ENCODE assay signal across 16 mouse cellular contexts in the genomic region with DNA sequence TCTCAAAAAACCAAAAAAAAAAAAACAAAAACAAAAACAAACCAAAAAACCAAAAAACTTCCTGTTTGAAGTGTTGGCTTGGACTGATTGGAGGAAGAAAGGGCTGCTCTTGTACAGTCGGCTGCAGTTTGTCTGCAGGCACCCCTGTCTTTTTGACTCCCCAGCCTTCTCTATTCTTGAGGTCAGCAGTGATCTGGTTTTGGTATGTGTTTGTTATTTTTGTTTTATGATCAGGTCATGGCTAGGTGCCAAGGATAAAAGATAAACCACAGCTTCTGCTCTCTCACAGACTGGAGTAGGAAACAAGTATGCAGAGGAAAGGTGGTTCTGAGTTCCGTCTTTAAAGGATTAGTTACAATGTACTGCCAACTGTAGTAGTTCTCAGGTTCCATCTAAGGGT. TPM values are rescaled to one million over a fixed set of nuclear protein-coding genes. Genes with fewer than 3 reads are reported as not detected.
A peak's percentile ranks its signal among the peaks of the same experiment; 100 is the strongest.
DNase-seq lines count a peak whose midpoint lies in the region; ATAC-seq and TF ChIP-seq lines count a peak whose summit lies in the region.
"Had no signal": no experiment of that assay in that cellular context is flagged by ENCODE, and none has a peak within 500 bp of the region (broad histone marks: within the 10 kb centered on the region; RNA-seq: fewer than 3 reads in every experiment).

No protein-coding gene starts in this region.

- TF ChIP-seq CTCF in testis, adult 2 months (IDR thresholded peaks at IDR 0.05; ENCODE audit: control insufficient read depth, insufficient read depth, insufficient replicate concordance, low read depth, low read length), result no peak

- H3K27ac ChIP-seq in heart, embryonic 14.5 days (replicated peaks in 1 of 2; ENCODE audit: control insufficient read depth in 1 of 2, insufficient read depth in 1 of 2, low read depth in 2 of 2, low read length in 2 of 2), result peak overlapping the region; percentile 33 to 42; a peak in 3 of 4 replicates
- no peak overlapping the region for H3K27ac ChIP-seq in testis, adult 2 months (ENCODE audit: control insufficient read depth, insufficient read depth, low read depth, low read length)
- H3K27ac ChIP-seq: embryonic facial prominence, embryonic 15.5 days; forebrain, embryonic 15.5 days; layer of hippocampus, adult 2 months had no signal

- no peak overlapping the region for H3K4me2 ChIP-seq in heart, embryonic 14.5 days (ENCODE audit: low read length)
- H3K4me2 ChIP-seq: embryonic facial prominence, embryonic 15.5 days; forebrain, embryonic 15.5 days had no signal

- intact Hi-C loops in heart, postnatal 14 days (cut with DNase I), result no loop called here

- H3K4me3 ChIP-seq in heart, embryonic 14.5 days (ENCODE audit: control insufficient read depth in 1 of 2, insufficient read depth in 1 of 2, low read depth in 1 of 2, low read length in 2 of 2), result no peak overlapping the region
- H3K4me3 ChIP-seq in testis, adult 2 months (ENCODE audit: control insufficient read depth, low read depth, low read length), result peak overlapping the region; percentile 24; the same call in 1 of the 2 replicates
- H3K4me3 ChIP-seq: embryonic facial prominence, embryonic 15.5 days; forebrain, embryonic 15.5 days; layer of hippocampus, adult 2 months had no signal

- peaks cover 10 to 29% of the 10 kb centered on the region in 2 experiments for H3K4me1 ChIP-seq in heart, embryonic 14.5 days (ENCODE audit: control insufficient read depth in 2 of 2, insufficient read depth in 2 of 2, low read length in 2 of 2)
- peaks cover 2% of the 10 kb centered on the region for H3K4me1 ChIP-seq in testis, adult 2 months (ENCODE audit: control insufficient read depth, insufficient read depth, low read length)

- no peaks in the 10 kb centered on the region for H3K9me3 ChIP-seq in heart, embryonic 14.5 days (ENCODE audit: control insufficient read depth, low read length)
- H3K9me3 ChIP-seq: embryonic facial prominence, embryonic 15.5 days; forebrain, embryonic 15.5 days had no signal

- no peak for TF ChIP-seq POLR2A in testis, adult 2 months (IDR thresholded peaks at IDR 0.05; ENCODE audit: control insufficient read depth, low read depth, low read length)

- peak overlapping the region; percentile 13; the same call in 1 of the 2 replicates for H3K9ac ChIP-seq in heart, embryonic 14.5 days (ENCODE audit: low read length)
- H3K9ac ChIP-seq: embryonic facial prominence, embryonic 15.5 days; forebrain, embryonic 15.5 days had no signal

- DNase-seq in heart, postnatal 14 days, result no peak
- no peak for DNase-seq in testis, postnatal 14 days (ENCODE audit: low spot score)
- DNase-seq in induced T-regulatory cell, adult 2 months (ENCODE audit: low read depth), result peak; percentile 60
- no peak for DNase-seq in urinary bladder, postnatal 4 days (ENCODE audit: low spot score in 2 of 2)
- no peak for DNase-seq in urinary bladder, adult 2 months (ENCODE audit: low spot score)
- no peak for DNase-seq in layer of hippocampus, postnatal 10 days (ENCODE audit: low spot score in 2 of 2)
- DNase-seq: cerebellum, postnatal 14 days; gastrocnemius, postnatal 10 days; right cerebral cortex, postnatal 25 days had no signal

- H3K36me3 ChIP-seq in heart, embryonic 14.5 days (ENCODE audit: control insufficient read depth, insufficient read depth, low read length), result no peaks in the 10 kb centered on the region; the same call in 1 of the 2 replicates
- H3K36me3 ChIP-seq in testis, adult 2 months (ENCODE audit: control insufficient read depth, insufficient read depth, low read length), result no peaks in the 10 kb centered on the region
- H3K36me3 ChIP-seq: embryonic facial prominence, embryonic 15.5 days; forebrain, embryonic 15.5 days had no signal

- no peaks in the 10 kb centered on the region for H3K27me3 ChIP-seq in heart, embryonic 14.5 days (ENCODE audit: control insufficient read depth, insufficient read depth, low read length)
- H3K27me3 ChIP-seq in testis, adult 2 months (ENCODE audit: control insufficient read depth, insufficient read depth, low read length), result no peaks in the 10 kb centered on the region
- H3K27me3 ChIP-seq: embryonic facial prominence, embryonic 15.5 days; forebrain, embryonic 15.5 days had no signal

- WGBS in heart, embryonic 14.5 days, result 22% methylated on average over 2 of the region's 2 CpGs

- ATAC-seq in heart, embryonic 14.5 days (ENCODE audit: insufficient number of reproducible peaks, insufficient read depth, low FRiP score, low read depth), result no peak
- ATAC-seq: forebrain, embryonic 15.5 days; hindbrain, embryonic 16.5 days; midbrain, embryonic 16.5 days had no signal

RNA-seq across cellular contexts. Expression of gene Mapk14, which starts 11.5 kb away (rescaled TPM):
- polyA plus RNA-seq in heart, embryonic 14.5 days (2014; fragmentation: Nextera tagmentation; extraction: Ambion mirVana), result 37.6 and 38.3 TPM in 2 replicates
- total RNA-seq in heart, postnatal 14 days (2021), result 10 to 100 TPM; 51.2 to 51.4 TPM
- polyA plus RNA-seq in testis, adult 2 months (2012; rRNA removed), result 10.9 and 14.2 TPM in 2 replicates
- polyA plus RNA-seq in urinary bladder, adult 2 months (2012; rRNA removed), result 97.4 and 97.7 TPM in 2 replicates
- 10 to 100 TPM; 55.4 to 60.4 TPM for total RNA-seq in layer of hippocampus, postnatal 10 days (2021)

RNA-seq across cellular contexts. Expression of gene Slc26a8, which starts 12.6 kb away (rescaled TPM):
- polyA plus RNA-seq in heart, embryonic 14.5 days (2014; fragmentation: Nextera tagmentation; extraction: Ambion mirVana), result 0.34 and 0.51 TPM in 2 replicates
- under 1 TPM; 0.59 to 0.62 TPM for total RNA-seq in heart, postnatal 14 days (2021)
- 170 and 188 TPM in 2 replicates for polyA plus RNA-seq in testis, adult 2 months (2012; rRNA removed)
- polyA plus RNA-seq in urinary bladder, adult 2 months (2012; rRNA removed), result 2.9 and 3.1 TPM in 2 replicates
- 1 to 10 TPM; 7.4 to 9.0 TPM for total RNA-seq in layer of hippocampus, postnatal 10 days (2021)

RNA-seq across cellular contexts. Expression of gene AC170998.1, which starts 23.2 kb away (rescaled TPM):
- 2.2 and 2.5 TPM in 2 replicates for polyA plus RNA-seq in heart, embryonic 14.5 days (2014; fragmentation: Nextera tagmentation; extraction: Ambion mirVana)
- 1 to 10 TPM in 1 of 2 experiments, under 1 TPM in 1; 0.98 to 1.4 TPM for total RNA-seq in heart, postnatal 14 days (2021)
- not detected in 2 replicates for polyA plus RNA-seq in testis, adult 2 months (2012; rRNA removed)
- polyA plus RNA-seq in urinary bladder, adult 2 months (2012; rRNA removed), result 0.34 and 1.1 TPM in 2 replicates
- total RNA-seq in layer of hippocampus, postnatal 10 days (2021), result 1 to 10 TPM; 1.9 to 2.4 TPM

Comparison
In these comparisons a context has a peak if more than half of its experiments do, and no peak if none do; other contexts are left out.
1. RNA of gene Slc26a8, which starts 12.6 kb away (polyA plus RNA-seq): 170 to 188 TPM in testis, adult 2 months; 2.9 to 3.1 TPM in urinary bladder, adult 2 months and 0.34 to 0.51 TPM in heart, embryonic 14.5 days; every median in the first group is over 10 times any median in the second.